Mouse (Mus musculus) ES-E14 (cell line): ENCODE measurements around the gene Tmem101.

Experiments
- CHD2 ChIP-seq: IDR thresholded peaks from 2 replicates; pipeline ENCODE4 v1.6.1; 2014; ENCODE audit warnings: mild to moderate bottlenecking, low read depth, low read length, inconsistent platforms
- HCFC1 ChIP-seq: IDR thresholded peaks from 2 replicates; pipeline ENCODE4 v1.6.1; 2012; ENCODE audit warnings: low read length, inconsistent platforms, borderline replicate concordance; ENCODE audit not compliant: insufficient read depth
- MAFK ChIP-seq: IDR thresholded peaks from 2 replicates; pipeline ENCODE4 v1.6.1; 2014; ENCODE audit warnings: mild to moderate bottlenecking, low read depth, low read length, inconsistent platforms; ENCODE audit not compliant: insufficient read depth
- ZC3H11A ChIP-seq: IDR thresholded peaks from 2 replicates; pipeline ENCODE4 v1.6.1; 2012; ENCODE audit warnings: low read depth, mild to moderate bottlenecking, inconsistent platforms, low read length, borderline replicate concordance

DNA sequence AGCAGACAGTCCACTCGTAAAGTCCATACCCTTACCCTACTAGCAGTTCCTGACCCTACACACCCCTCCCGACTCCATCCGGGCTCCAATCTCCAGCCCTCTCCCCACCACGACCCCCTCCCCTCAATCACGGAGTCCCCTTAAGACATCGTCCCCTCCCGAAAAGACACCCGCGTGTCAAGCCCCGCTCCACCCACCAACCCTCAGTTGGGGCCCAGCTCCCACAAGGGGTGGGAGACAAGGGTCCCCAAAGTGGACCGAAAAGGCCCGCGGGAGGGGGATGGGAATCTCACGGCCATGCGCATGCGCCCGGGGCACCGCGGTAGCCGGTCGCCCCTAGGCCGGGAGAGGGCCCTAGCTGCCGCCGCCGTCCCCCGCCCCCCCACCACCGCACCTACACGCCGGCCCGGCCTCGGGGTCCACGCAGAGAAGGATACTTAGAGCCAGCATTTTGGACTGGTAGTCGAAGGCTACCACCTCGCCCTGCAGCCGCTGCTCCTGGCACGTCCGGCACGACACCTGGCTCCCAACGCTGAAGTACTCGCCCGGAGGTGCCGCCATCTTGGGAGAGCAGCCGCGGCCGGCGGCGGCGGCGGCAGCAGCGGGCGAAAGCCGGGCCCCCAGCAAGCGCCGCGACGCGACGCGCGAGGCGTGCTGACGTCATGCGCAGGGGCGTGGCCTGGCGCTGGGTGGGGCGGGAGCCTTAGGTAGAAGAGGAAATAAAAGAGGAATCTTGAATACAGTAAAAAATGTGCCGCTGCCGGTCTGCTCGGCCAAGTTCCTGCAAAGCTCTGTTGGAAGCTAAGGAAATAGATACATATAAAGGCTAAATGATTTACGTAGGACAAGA, 28.7 kb upstream of the Tmem101 start, which contains the start of gene Lsm12:
- TF ChIP-seq HCFC1 (no peak), MAFK (no peak), ZC3H11A (no peak), CHD2 (no peak)
